Mouse (Mus musculus): ENCODE measurements at regions not wholly inside any gene's neighbourhood (a gene's known extent, or its start where the extent isn't known, plus 50 kb on each side); places are given as distances from the start of the nearest gene placed in this dataset.

DNA sequence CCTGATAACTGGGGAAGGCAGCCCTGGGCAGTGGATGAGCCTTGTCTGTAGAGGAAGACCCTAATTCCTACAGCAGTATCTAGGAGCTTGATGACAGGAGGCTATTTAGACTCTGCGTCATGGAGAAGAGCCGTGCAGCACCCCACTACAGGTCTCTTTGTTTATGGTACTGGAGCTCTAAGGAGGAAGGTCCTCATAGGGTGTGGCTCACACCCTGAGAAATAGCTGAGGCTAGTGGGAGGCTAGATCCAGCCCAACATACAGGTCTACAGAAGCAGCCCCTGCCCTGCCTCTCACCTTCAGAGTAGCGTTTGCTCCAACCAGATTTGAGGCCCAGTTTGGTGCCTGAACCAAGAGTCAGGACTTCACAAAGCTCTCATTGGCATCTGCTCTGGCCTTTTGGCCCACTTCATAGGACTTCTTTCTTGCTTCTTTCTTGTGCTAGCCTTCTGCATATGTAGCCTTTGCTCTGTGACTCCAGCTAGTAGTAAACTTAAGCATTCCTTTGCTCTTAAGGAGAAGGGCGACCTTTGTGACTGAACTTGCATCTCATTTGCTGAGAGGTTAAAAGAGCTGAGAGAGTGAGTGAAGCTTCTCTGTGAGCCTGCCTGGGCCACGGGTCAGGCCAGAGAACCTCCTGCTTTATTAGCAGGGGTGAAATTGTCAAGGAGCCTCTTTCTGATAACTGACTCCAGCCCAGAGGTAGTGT lies 967.2 kb downstream of the 4930447A16Rik start:
- TF ChIP-seq CTCF (IDR thresholded peaks at IDR 0.05; ENCODE audit: borderline replicate concordance, control insufficient read depth, extremely low read depth, insufficient read depth, low read length, poor library complexity), result no peak
- no peak for TF ChIP-seq POLR2A (IDR thresholded peaks at IDR 0.05; ENCODE audit: control insufficient read depth, extremely low read depth, insufficient read depth, low read length, poor library complexity)

All from thymus, adult 2 months (tissue).